Mouse (Mus musculus) brain, embryonic 14.5 days (tissue): ENCODE data around the gene 1520401A03Rik.

Experiments
- CTCF ChIP-seq: fragments of 200-500 bp; IDR thresholded peaks from 2 replicates; pipeline ENCODE4 v1.5.1; 2012; ENCODE audit warnings: inconsistent platforms, mild to moderate bottlenecking, moderate library complexity, borderline replicate concordance; ENCODE audit not compliant: insufficient read depth, insufficient read length; ENCODE audit errors: extremely low read depth
- POLR2A ChIP-seq: fragments of 200-500 bp; IDR thresholded peaks from 2 replicates; pipeline ENCODE4 v1.6.1; 2012; ENCODE audit warnings: mild to moderate bottlenecking, inconsistent platforms, borderline replicate concordance; ENCODE audit not compliant: poor library complexity, insufficient read depth, insufficient read length, severe bottlenecking; ENCODE audit errors: extremely low read depth

DNA sequence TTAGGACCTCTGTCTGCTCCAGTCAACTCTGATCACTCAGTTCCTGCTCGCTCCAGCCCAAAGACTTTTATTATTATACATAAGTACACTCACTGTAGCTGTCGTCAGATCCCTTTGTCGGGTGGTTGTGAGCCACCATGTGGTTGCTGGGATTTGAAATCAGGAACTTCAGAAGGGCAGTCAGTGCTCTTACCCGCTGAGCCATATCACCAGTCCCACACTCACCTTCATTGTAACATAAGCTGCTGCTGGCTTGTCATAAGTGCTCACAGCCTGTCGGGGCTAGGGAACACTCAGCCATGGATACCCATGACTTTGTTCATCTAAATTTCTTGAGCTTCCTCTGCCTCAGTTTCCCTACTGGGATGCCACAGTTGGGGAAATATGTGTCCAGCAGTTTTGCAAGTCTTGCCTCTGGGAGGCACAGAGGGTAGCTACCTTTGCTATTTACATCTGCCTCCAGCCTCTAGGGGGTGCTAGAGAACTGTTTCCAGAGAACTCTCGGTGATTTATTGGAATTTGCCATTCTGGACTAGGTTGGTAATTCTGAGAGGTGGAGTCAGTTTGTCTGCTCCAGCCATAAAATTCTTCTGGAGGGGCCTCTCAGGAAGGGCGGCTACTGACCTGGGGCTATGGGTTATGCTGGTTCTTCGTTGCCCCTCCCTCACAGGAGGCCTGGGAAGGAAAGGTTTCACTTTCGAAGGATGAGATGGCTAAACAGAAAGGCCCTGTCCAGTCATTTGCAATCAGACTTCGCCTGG, 26.2 kb upstream of the 1520401A03Rik start:
- TF ChIP-seq POLR2A (no peak), CTCF (peak; percentile 68; the same call in 1 of the 2 replicates)
